Mouse (Mus musculus): Measurements from ENCODE around the gene Slx4ip.

DNA sequence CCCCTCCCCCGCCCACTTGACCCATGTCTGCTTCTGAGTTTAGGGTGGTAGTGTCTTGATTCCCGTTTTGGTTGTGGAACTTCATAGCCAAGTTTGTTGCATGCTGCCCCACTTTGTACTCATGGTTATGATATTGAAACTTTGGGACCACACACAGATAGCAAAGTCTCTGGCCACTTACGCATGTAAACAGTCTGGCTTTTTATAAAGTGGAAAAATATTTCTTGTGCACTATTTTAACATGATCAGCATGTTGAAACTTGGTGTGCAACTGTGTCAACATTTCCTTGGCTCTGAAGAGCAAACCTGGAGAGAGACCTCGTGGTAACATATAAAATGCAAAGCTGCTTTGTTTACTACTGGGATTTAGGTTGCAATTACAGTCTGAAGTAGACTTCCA lies 56.5 kb downstream of the Slx4ip start:
- TF ChIP-seq CTCF (IDR thresholded peaks at IDR 0.05 in 2 of 3, conservative IDR thresholded peaks at IDR 0.05 in 1 of 3; ENCODE audit: control insufficient read depth in 1 of 3, insufficient read depth in 1 of 3, low read depth in 2 of 3, low read length in 3 of 3, poor library complexity in 1 of 3, severe bottlenecking in 1 of 3) (no peak), USF1 (IDR thresholded peaks at IDR 0.05; ENCODE audit: low read depth, low read length) (no peak), BHLHE40 (IDR thresholded peaks at IDR 0.05; ENCODE audit: borderline replicate concordance, low read depth, low read length) (no peak), EP300 (IDR thresholded peaks at IDR 0.05; ENCODE audit: low read depth in 1 of 2, low read length in 2 of 2) (no peak), KAT2A (conservative IDR thresholded peaks at IDR 0.05; ENCODE audit: low read depth, low read length) (no peak)

All from MEL (cell line).